Mouse (Mus musculus) effector memory CD4-positive, alpha-beta T cell, adult 5 months (primary cell): Measurements from ENCODE around the gene Scrn1. TPM values are rescaled to one million over a fixed set of nuclear protein-coding genes. Genes with fewer than 3 reads are reported as not detected.

Experiments used
- polyA plus RNA-seq: library from polyadenylated mRNA; unstranded; fragments of 100-300 nt; shearing (Covaris generic); gene quantifications from one replicate; pipeline ENCODE4 v1.2.1, GENCODE M21; 2017

The Scrn1 gene
- polyA plus RNA-seq: not detected

DNA sequence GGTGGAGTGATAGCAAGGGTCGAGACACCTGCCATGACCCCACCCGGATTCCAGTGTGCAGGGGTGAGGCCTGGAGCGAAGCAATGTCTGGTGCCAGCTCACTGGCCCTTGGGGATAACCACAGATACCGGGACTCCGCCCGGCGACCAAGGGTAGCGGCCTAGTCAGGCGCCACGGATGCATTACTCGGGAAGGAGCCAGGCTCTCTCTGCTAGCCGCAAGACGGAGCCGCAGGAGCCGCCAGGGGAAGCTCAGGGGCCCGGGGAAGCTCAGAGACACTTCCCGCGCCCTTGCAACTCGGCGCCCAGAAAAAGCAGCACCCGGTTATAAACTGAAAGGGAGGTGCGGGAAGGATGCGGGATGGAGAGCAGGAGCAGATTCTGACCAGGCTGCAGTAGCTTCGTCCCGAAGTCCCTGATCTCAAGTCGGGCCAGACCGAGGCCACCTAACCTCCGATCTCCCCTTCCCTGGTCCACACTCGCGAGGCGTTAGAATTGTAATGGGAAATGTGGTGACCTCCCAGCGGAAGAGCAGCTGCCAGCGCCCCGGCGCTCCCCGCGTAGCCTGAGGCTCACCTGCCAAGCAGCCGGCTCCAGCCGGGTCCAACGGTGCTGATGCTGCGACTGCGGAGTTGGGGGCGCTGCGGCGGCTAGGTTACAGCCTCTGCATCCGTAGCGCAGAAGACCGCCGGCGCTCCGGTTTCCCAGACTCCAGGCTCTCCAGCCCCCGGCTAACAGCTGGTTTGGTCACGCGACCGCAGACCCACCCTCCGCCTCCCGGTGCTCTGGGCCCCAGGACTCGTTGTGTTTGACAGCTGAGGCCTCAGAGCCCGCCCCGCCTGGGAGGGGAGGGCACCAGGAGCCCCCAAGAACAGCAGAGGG lies at the start of gene Scrn1:
TSS of gene Scrn1 (minus strand) at position 825 of the 881 bp plus-strand sequence.

DNA sequence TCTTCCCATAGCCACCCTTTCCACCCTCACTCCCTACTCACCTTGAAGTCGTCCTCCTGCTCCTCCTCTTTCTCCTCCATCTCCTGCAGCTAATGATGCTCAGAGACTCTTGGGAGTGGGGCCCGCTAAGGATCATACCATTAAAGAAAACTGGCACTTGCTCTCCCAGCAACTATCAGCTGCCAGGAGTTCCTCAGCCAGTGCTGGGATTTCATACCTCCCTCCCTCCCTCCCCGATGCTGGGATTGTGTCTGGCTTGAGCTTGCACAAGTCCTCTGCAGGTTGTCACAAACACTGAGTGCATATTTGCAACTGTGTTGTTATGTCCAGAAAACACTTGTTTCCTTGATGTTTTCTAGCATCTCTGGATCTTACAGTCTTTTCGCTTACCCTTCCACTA lies 30.9 kb upstream of the Scrn1 start, which contains the start of gene Fkbp14:
TSS of gene Fkbp14 (minus strand) at position 101 of the 400 bp plus-strand sequence.

DNA sequence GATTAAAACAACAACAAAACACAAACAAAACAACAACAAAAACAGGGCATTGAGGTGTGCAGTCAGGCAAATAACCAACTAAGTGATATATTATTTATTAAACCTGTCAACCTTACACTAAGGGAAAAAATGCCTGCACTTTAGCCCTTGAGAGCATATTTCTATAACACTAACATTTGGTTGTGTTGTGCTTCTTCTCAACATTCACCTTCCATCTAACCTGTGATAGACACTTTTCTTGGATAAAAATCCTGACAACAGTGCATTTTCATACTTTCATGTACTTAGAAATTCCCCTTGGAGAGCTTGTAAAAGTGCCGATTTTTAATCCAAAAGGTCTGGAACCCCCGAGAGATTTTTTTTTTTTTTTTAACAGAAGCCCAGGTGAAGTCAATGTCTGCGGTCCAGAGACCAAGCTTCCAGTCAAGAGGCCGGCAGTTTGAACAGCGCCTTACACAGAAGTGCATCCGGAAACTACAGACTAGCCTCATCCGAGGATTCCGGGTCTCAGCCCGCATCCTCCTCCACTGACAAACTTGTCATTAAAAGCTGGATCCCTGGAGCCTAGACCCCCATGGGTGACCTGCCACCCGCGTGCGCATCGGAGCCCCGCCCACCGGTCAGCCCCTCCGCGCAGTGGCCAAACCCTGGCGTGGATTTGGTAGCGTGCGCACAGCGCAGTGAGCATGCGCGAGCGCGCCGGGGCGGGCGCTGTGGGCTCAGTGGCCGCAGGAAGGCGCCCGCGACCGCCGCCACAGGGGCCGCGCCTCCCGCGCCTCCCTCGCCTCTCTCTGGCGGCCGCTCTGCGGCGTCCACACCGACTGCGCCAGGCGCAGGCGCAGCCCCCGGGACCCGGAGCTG lies 28.4 kb upstream of the Scrn1 start, which contains the start of gene Plekha8:
TSS of gene Plekha8 (plus strand) at position 643 of the 861 bp plus-strand sequence.

Other genes with a start within 250 kb of the Scrn1 start
- gene Prr15, start 240.7 kb downstream of the Scrn1 start, polyA plus RNA-seq: not detected
- gene Wipf3, start 136.9 kb downstream of the Scrn1 start, polyA plus RNA-seq: 0.57 TPM
- gene Plekha8, start 28.6 kb upstream of the Scrn1 start, polyA plus RNA-seq: 7.9 TPM
- gene Fkbp14, start 30.8 kb upstream of the Scrn1 start, polyA plus RNA-seq: not detected
- 13.4 TPM for gene Mturn, start 115.1 kb upstream of the Scrn1 start, polyA plus RNA-seq